Mouse (Mus musculus) stomach, postnatal 0 days (tissue): Measurements from ENCODE around the gene Mertk.

Experiments
- CTCF ChIP-seq: IDR thresholded peaks from 2 replicates; pipeline ENCODE4 v1.5.1; 2016; ENCODE audit warnings: antibody characterized with exemption, low read depth, mild to moderate bottlenecking, moderate library complexity
- EP300 ChIP-seq: optimal IDR thresholded peaks from 2 replicates; pipeline ENCODE3; 2016; ENCODE audit warnings: antibody characterized with exemption

DNA sequence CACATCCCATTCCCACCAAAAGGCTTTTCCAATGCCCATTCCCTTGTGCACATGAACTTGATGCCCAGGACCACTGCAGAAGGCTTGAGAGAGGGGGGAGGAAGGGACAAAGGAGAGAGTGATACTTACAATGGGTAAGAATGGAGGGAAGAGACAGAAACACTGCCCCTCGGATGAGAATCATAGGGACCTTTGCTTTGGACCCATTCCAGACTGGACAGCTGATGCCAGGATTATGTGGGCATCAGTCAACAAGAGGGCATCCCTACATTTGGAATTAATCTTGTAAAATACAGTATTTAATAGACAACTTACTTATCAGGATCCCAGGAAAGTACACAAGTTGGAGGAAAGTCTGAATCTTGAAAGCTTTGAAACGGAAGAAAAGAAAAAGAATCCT lies 38.3 kb downstream of the Mertk start:
- no peak for TF ChIP-seq EP300
- TF ChIP-seq CTCF, result no peak
